Mouse (Mus musculus) megakaryocyte, embryonic 14.5 days (primary cell): ENCODE data around the gene Adam8. TPM values are rescaled to one million over a fixed set of nuclear protein-coding genes. Genes with fewer than 3 reads are reported as not detected.

Source experiments
- H3K27me3 ChIP-seq: replicated peaks from 2 replicates; pipeline ENCODE3; 2012; ENCODE audit warnings: inconsistent platforms
- H3K36me3 ChIP-seq: replicated peaks from 2 replicates; pipeline ENCODE3; 2012; ENCODE audit warnings: low read length, inconsistent platforms, mixed read lengths
- H3K4me1 ChIP-seq: 2 replicates; pipeline ENCODE4 v1.6.1; 2012; ENCODE audit warnings: inconsistent platforms
- H3K4me3 ChIP-seq: replicated peaks from 2 replicates; pipeline ENCODE3; 2012; ENCODE audit warnings: moderate library complexity, mild to moderate bottlenecking, inconsistent platforms
- H3K9me3 ChIP-seq: 2 replicates; pipeline ENCODE4 v1.6.1; 2012; ENCODE audit warnings: inconsistent platforms
- FLI1 ChIP-seq: IDR thresholded peaks from 2 replicates; pipeline ENCODE4 v1.6.1; 2012; ENCODE audit warnings: low read length, inconsistent platforms, mixed read lengths
- GATA1 ChIP-seq: IDR thresholded peaks from 3 replicates; pipeline ENCODE4 v1.6.1; 2012; ENCODE audit warnings: mixed read lengths, low read length, inconsistent platforms, borderline replicate concordance
- polyA plus RNA-seq: library from polyadenylated mRNA; stranded (reverse); fragments of >175 nt; gene quantifications from 2 replicates; pipeline ENCODE4 v1.2.3, GENCODE M21; 2012; ENCODE audit warnings: low replicate concordance; ENCODE audit not compliant: insufficient read depth

Adam8 gene
- polyA plus RNA-seq, 1 experiment: 22.3 TPM

- H3K4me3 ChIP-seq: peak overlapping the region; percentile 93
- H3K36me3 ChIP-seq: no peaks in the 10 kb centered on the region
- H3K27me3 ChIP-seq: peaks cover 74% of the 10 kb centered on the region
- no peaks in the 10 kb centered on the region for H3K9me3 ChIP-seq
- TF ChIP-seq FLI1 (no peak), GATA1 (no peak)
- peaks cover 17% of the 10 kb centered on the region for H3K4me1 ChIP-seq
Observed at GRCm38 (mm10) chr7:139949893-139950282, 42.5 kb downstream of the Adam8 start.

- Histone ChIP-seq H3K9me3 (peaks cover 3% of the 10 kb centered on the region; the same call in 1 of the 2 replicates), H3K4me3 (no peak overlapping the region), H3K27me3 (peaks cover 91% of the 10 kb centered on the region), H3K4me1 (peaks cover 27% of the 10 kb centered on the region), H3K36me3 (no peaks in the 10 kb centered on the region)
- no peak for TF ChIP-seq FLI1
- no peak for TF ChIP-seq GATA1
Observed at GRCm38 (mm10) chr7:139946032-139946431, 46.3 kb downstream of the Adam8 start.

GRCm38 (mm10) chr7:139945516-139945915 lies 46.8 kb downstream of the Adam8 start:
- Histone ChIP-seq H3K4me1 (peaks cover 23% of the 10 kb centered on the region), H3K27me3 (peaks cover 93% of the 10 kb centered on the region), H3K36me3 (no peaks in the 10 kb centered on the region), H3K4me3 (no peak overlapping the region), H3K9me3 (peaks cover 3% of the 10 kb centered on the region; the same call in 1 of the 2 replicates)
- no peak for TF ChIP-seq GATA1
- TF ChIP-seq FLI1: no peak

GRCm38 (mm10) chr7:139944291-139945240 lies 47.8 kb downstream of the Adam8 start:
- H3K4me3 ChIP-seq: peak overlapping the region; percentile 81
- TF ChIP-seq GATA1: no peak

GRCm38 (mm10) chr7:139943674-139944281 lies 48.6 kb downstream of the Adam8 start, which contains the start of gene Utf1:
Gene Utf1 (plus strand): TSS chr7:139943789.
- TF ChIP-seq GATA1 (no peak), FLI1 (no peak)
- Histone ChIP-seq H3K9me3 (peaks cover 3% of the 10 kb centered on the region; the same call in 1 of the 2 replicates), H3K4me1 (peaks cover 13% of the 10 kb centered on the region), H3K4me3 (peak within 1 kb of the TSS; percentile 81), H3K27me3 (peaks cover 91% of the 10 kb centered on the region), H3K36me3 (no peaks in the 10 kb centered on the region)

More at GRCm38 (mm10) chr7:139944291-139945240, 47.8 kb downstream of the Adam8 start:
- Histone ChIP-seq H3K9me3 (peaks cover 3% of the 10 kb centered on the region; the same call in 1 of the 2 replicates), H3K4me1 (peaks cover 13% of the 10 kb centered on the region), H3K36me3 (no peaks in the 10 kb centered on the region), H3K27me3 (peaks cover 93% of the 10 kb centered on the region)

- TF ChIP-seq FLI1 (no peak), GATA1 (no peak)
- H3K4me1 ChIP-seq: peaks cover 13% of the 10 kb centered on the region
- H3K27me3 ChIP-seq: peaks cover 93% of the 10 kb centered on the region
- H3K9me3 ChIP-seq: peaks cover 3% of the 10 kb centered on the region; the same call in 1 of the 2 replicates
- H3K36me3 ChIP-seq: no peaks in the 10 kb centered on the region
- H3K4me3 ChIP-seq: no peak overlapping the region
Observed at GRCm38 (mm10) chr7:139940476-139941209, 51.7 kb downstream of the Adam8 start.

- Histone ChIP-seq H3K4me3 (no peak overlapping the region), H3K27me3 (peaks cover 88% of the 10 kb centered on the region), H3K9me3 (no peaks in the 10 kb centered on the region), H3K36me3 (no peaks in the 10 kb centered on the region), H3K4me1 (no peaks in the 10 kb centered on the region; the same call in 1 of the 2 replicates)
- TF ChIP-seq GATA1 (no peak), FLI1 (no peak)
Observed at GRCm38 (mm10) chr7:139937810-139938209, 54.6 kb downstream of the Adam8 start.

GRCm38 (mm10) chr7:139937138-139937537 lies 55.2 kb downstream of the Adam8 start:
- H3K27me3 ChIP-seq: peaks cover 88% of the 10 kb centered on the region
- TF ChIP-seq GATA1 (no peak), FLI1 (no peak)
- H3K4me3 ChIP-seq: no peak overlapping the region
- no peaks in the 10 kb centered on the region; the same call in 1 of the 2 replicates for H3K4me1 ChIP-seq
- no peaks in the 10 kb centered on the region for H3K36me3 ChIP-seq
- H3K9me3 ChIP-seq: no peaks in the 10 kb centered on the region

GRCm38 (mm10) chr7:139936705-139937104 lies 55.7 kb downstream of the Adam8 start:
- Histone ChIP-seq H3K9me3 (no peaks in the 10 kb centered on the region), H3K36me3 (no peaks in the 10 kb centered on the region)
- TF ChIP-seq GATA1: no peak
- no peak for TF ChIP-seq FLI1

More at GRCm38 (mm10) chr7:139936705-139937104, 55.7 kb downstream of the Adam8 start:
- Histone ChIP-seq H3K4me3 (no peak overlapping the region), H3K4me1 (no peaks in the 10 kb centered on the region; the same call in 1 of the 2 replicates), H3K27me3 (peaks cover 88% of the 10 kb centered on the region)
